Mouse (Mus musculus): ENCODE results near the gene Cxcr5. TPM values are rescaled to one million over a fixed set of nuclear protein-coding genes. Genes with fewer than 3 reads are reported as not detected.

Cxcr5 gene
- polyA plus RNA-seq, 1 experiment from 2014 or later, result 0.09 TPM

DNA sequence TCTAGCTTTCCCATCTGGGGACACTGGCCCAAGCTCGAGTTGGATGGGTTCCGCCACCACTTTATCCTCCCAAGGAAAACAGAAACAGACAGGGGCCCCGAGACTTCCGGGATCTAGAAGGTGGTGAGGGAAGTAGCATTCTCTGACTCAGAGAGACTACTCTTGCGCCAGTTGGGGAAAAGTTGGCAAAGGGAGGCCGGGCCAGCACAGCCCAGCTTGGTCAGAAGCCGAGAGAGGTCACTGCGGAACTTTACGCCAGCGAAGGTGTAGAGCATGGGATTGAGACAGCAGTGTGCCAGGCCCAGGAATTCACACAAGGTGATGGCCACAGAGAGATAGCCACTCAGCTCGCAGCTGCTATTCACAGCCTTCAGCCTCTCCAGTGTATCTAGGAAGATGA lies 48.6 kb downstream of the Cxcr5 start:
- H3K9ac ChIP-seq, result no peak overlapping the region
- H3K27ac ChIP-seq, result peak overlapping the region; percentile 74
- H3K9me3 ChIP-seq, result no peaks in the 10 kb centered on the region
- WGBS, result 87% methylated on average over 11 of the region's 11 CpGs
- no peak overlapping the region for H3K4me2 ChIP-seq (replicated peaks)
- peaks cover 15% of the 10 kb centered on the region for H3K36me3 ChIP-seq
- ATAC-seq (ENCODE audit: low FRiP score, low read depth), result no peak
- no peak overlapping the region for H3K4me3 ChIP-seq
- H3K4me1 ChIP-seq, result peaks cover 52% of the 10 kb centered on the region
- 0 out of 2 replicates have a peak, but pooled peaks cover 3% of the 10 kb centered on the region for H3K27me3 ChIP-seq

DNA sequence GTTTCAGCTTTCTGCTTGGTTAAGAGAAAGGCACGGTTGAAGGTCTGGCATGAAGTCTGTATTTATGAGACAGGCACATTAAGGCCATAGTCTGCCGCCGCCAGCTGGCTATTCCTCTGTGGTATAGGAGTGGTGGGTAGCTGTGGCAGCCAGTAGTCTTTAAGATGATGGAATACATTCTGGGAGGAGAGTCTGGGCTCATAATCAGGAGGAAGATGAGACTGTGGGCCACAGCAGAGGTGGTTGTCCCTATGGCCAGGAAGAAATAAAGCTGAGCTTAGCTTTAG lies 49.0 kb downstream of the Cxcr5 start:
- Histone ChIP-seq H3K4me1 (peaks cover 52% of the 10 kb centered on the region), H3K27me3 (0 out of 2 replicates have a peak, but pooled peaks cover 3% of the 10 kb centered on the region)
- ATAC-seq (ENCODE audit: low FRiP score, low read depth), result no peak

DNA sequence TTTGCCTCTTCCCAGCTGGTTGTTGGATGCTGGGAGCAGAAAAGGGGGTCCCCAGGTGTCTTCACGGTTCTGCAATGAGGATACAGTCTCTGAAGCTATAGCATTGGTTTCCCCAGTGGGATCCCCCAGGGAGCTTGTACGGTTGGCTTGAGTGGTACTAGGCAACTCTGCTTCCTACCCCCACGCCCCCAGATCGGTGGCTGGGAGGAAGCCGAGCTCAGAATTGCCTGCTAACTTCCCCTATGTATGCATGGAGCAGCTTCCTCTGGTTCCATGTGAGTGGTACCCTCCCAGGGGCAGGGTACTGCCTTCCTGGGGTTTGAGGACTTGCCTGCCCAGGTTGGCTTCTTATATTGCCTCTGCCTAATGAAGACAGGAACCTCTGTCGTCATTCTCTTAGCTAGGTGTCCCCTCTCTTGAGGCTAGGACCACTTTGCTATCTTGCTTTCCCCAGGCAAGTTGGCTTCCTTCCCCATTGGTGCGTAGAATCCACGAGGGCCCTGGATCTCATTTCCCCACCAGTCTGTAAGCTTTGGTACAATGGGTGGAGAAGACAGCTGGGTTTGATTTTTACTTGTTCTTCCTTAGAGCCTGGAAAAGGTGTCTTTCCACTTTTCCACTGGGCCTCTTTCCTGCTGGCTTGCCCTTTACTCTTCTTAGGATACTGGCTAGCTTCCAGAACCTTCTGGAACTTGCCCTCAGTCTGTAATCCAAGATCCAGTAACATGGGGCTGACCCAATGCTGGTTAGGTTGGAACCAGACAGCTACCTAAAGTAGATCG lies 49.6 kb downstream of the Cxcr5 start:
- H3K27ac ChIP-seq, result peak overlapping the region; percentile 74; the same call in 1 of the 2 replicates
- no peak overlapping the region for H3K9ac ChIP-seq
- peaks cover 52% of the 10 kb centered on the region for H3K4me1 ChIP-seq
- no peaks in the 10 kb centered on the region for H3K9me3 ChIP-seq
- H3K4me2 ChIP-seq (replicated peaks), result no peak overlapping the region
- no peak for ATAC-seq (ENCODE audit: low FRiP score, low read depth)
- H3K27me3 ChIP-seq, result 0 out of 2 replicates have a peak, but pooled peaks cover 3% of the 10 kb centered on the region
- H3K36me3 ChIP-seq, result peaks cover 25% of the 10 kb centered on the region
- H3K4me3 ChIP-seq, result no peak overlapping the region
- 66% methylated on average over 9 of the region's 9 CpGs for WGBS

More for the DNA sequence above, 49.0 kb downstream of the Cxcr5 start:
- 60% methylated on average over 3 of the region's 3 CpGs for WGBS
- Histone ChIP-seq H3K9ac (no peak overlapping the region), H3K4me2 (replicated peaks) (0 out of 2 replicates have a peak overlapping the region, but pooled peaks have one; percentile 11), H3K4me3 (no peak overlapping the region), H3K27ac (peak overlapping the region; percentile 74), H3K36me3 (peaks cover 19% of the 10 kb centered on the region), H3K9me3 (no peaks in the 10 kb centered on the region)

DNA sequence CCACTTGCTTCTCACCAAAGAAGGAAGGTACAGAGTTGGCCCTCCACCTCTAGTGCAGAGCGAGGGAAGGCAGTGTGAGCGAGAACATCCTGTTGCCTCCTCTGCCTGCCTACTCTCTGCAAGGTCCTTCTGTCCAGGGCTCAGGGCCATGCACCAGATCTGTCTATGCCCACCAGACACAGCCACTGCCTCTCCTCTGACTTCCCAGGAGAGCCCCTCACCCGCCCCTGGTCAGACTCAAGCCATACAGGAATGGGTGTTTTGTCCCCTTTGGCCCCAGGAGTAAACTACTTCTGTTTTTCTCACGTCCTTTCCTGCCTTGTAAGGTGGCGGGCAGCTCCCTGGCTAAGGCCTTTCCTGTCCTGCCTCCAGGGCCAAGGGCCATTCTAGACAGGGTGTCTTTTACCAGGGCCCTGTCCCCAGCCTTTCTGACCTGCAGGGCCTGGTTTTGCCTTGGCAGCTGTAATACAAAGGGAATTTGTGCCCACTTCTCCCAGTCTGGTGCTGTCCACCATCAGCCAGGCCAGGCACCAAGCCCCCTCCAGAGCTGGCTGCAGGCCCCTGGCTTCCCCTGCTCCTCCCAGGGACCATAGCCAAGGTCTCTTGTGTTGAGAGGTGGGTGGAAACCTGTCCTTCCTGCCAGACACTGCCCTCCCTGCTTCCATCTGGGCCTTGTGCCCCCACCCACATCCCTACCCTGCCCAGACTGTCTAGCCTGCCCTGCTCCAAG lies 50.6 kb downstream of the Cxcr5 start:
- Histone ChIP-seq H3K27me3 (0 out of 2 replicates have a peak, but pooled peaks cover 3% of the 10 kb centered on the region), H3K9me3 (no peaks in the 10 kb centered on the region), H3K4me2 (replicated peaks) (no peak overlapping the region), H3K4me1 (peaks cover 53% of the 10 kb centered on the region), H3K27ac (no peak overlapping the region), H3K36me3 (peaks cover 35% of the 10 kb centered on the region), H3K9ac (no peak overlapping the region), H3K4me3 (no peak overlapping the region)
- 63% methylated on average over 5 of the region's 5 CpGs for WGBS
- no peak; the same call in 1 of the 2 replicates for ATAC-seq (ENCODE audit: low FRiP score, low read depth)

DNA sequence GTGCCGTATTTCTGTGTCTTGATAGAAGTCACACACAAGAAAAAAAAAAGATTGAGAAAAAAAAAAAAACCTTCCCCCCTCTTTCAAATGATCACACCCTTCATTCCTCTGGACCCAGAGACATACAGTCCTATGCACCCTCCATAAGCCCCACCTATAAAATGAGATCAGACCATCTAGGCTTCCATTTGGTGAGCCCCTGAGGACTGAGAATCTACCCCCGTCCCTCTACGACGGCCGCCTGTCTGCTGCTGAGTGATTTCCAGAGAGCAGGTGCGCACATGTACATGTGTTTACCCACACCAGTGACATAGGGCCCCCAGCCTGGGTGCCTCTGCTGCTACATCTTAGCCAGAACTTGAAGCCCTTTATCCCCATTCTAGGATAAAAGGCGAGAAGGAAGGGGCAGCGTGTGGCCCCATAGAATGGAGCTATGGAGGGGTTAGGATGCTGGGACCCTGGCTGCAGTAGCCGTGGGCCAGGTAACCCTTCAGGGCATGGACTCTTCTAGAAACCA lies 51.3 kb downstream of the Cxcr5 start:
- Histone ChIP-seq H3K27me3 (0 out of 2 replicates have a peak, but pooled peaks cover 3% of the 10 kb centered on the region), H3K27ac (peak overlapping the region; percentile 74; the same call in 1 of the 2 replicates), H3K4me2 (replicated peaks) (peak overlapping the region; percentile 60), H3K4me3 (no peak overlapping the region), H3K36me3 (peaks cover 42% of the 10 kb centered on the region), H3K4me1 (peaks cover 59% of the 10 kb centered on the region), H3K9ac (no peak overlapping the region), H3K9me3 (no peaks in the 10 kb centered on the region)
- WGBS, result 35% methylated on average over 9 of the region's 9 CpGs
- peak; percentile 25; the same call in 1 of the 2 replicates for ATAC-seq (ENCODE audit: low FRiP score, low read depth)

DNA sequence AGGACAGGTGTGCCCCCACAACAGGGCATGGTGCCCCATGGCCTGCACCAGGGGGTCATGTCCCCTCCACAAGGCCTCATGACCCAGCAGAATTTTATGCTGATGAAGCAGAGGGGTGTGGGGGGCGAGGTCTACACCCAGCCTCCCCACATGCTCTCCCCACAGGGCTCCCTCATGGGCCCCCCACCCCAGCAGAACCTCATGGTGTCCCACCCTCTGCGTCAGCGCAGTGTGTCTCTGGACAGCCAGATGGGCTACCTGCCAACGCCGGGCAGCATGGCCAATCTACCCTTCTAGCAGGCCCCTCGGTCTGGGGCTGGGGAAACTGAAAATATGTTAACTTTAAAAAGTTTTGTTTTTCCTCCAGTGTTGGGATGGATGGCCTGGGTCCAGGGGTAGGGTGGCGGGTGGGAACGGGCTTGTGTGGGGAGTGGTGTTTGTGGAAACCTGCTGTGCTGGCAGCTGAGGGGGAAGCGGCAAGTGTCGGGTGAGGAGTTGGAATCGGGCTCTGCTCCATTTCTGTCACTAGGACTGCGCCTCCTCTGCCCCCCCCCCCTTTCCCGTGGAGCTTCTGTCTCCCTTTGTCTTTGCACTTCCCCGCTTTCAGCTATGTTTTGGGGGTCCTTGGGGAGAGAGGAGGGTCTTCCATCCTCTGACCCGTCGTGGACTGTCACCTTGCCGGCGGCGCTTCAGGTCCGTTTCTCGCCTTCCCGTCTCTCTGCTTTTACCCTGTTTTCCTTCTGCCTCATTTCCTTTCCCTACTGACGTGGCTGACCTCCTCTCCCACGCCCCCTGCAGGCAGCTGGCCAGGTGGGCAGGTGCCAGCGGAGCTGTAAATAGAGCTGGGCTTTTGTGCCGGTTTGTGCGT lies 52.0 kb downstream of the Cxcr5 start:
- WGBS, result 10% methylated on average over 24 of the region's 27 CpGs
- H3K9me3 ChIP-seq, result no peaks in the 10 kb centered on the region
- H3K9ac ChIP-seq, result peak overlapping the region; percentile 56
- H3K4me3 ChIP-seq, result peak overlapping the region; percentile 30
- peak overlapping the region; percentile 60 for H3K4me2 ChIP-seq (replicated peaks)
- peaks cover 49% of the 10 kb centered on the region for H3K36me3 ChIP-seq
- peak; percentile 26; the same call in 1 of the 2 replicates for ATAC-seq (ENCODE audit: low FRiP score, low read depth)
- peak overlapping the region; percentile 74 for H3K27ac ChIP-seq
- H3K4me1 ChIP-seq, result peaks cover 63% of the 10 kb centered on the region
- H3K27me3 ChIP-seq, result 0 out of 2 replicates have a peak, but pooled peaks cover 3% of the 10 kb centered on the region

DNA sequence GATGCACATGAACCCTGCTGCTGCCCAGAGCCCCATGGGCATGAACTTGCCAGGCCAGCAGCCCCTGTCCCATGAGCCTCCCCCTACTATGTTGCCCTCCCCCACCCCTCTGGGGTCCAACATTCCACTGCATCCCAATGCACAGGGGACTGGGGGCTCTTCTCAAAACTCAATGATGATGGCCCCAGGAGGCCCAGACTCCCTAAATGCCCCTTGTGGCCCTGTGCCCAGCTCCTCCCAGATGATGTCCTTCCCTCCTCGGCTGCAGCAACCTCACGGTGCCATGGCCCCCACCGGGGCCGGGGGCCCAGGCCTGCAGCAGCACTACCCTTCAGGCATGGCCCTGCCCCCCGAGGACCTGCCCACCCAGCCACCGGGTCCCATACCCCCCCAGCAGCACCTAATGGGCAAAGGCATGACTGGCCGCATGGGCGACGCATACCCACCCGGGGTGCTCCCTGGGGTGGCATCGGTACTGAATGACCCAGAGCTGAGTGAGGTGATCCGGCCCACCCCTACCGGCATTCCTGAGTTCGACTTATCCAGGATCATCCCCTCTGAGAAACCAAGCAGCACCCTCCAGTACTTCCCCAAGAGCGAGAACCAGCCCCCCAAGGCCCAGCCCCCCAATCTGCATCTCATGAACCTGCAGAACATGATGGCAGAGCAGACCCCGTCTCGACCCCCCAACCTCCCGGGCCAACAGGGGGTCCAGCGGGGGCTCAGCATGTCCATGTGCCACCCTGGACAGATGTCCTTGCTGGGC lies 52.8 kb downstream of the Cxcr5 start:
- H3K9ac ChIP-seq, result peak overlapping the region; percentile 56
- WGBS, result 84% methylated on average over 19 of the region's 19 CpGs
- peak overlapping the region; percentile 60 for H3K4me2 ChIP-seq (replicated peaks)
- peak overlapping the region; percentile 74 for H3K27ac ChIP-seq
- peaks cover 57% of the 10 kb centered on the region for H3K36me3 ChIP-seq
- H3K27me3 ChIP-seq, result 0 out of 2 replicates have a peak, but pooled peaks cover 3% of the 10 kb centered on the region
- no peak overlapping the region for H3K4me3 ChIP-seq
- H3K4me1 ChIP-seq, result peaks cover 63% of the 10 kb centered on the region
- H3K9me3 ChIP-seq, result no peaks in the 10 kb centered on the region
- ATAC-seq (ENCODE audit: low FRiP score, low read depth), result no peak

DNA sequence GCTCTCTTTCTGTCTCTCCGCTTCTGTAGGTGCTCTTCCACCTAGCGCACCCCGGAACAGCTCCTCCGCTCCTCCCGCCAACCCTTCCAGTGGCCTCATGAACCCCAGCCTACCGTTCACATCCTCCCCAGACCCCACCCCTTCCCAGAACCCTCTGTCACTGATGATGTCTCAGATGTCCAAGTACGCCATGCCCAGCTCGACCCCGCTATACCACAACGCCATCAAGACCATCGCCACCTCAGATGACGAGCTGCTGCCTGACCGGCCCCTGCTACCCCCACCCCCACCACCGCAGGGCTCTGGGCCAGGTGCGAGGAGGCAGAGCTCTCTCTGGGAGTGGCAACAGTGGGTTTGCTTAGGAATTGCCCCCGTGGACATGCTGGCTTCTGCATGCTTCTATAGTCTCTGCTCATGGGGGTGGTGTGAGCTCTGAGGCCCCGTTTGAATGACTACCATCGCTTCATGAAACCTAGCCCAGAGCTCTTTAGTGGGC lies 53.5 kb downstream of the Cxcr5 start:
- no peak overlapping the region for H3K4me3 ChIP-seq
- H3K4me1 ChIP-seq, result peaks cover 60% of the 10 kb centered on the region
- H3K9ac ChIP-seq, result no peak overlapping the region
- H3K27ac ChIP-seq, result no peak overlapping the region
- 83% methylated on average over 18 of the region's 18 CpGs for WGBS
- no peak for ATAC-seq (ENCODE audit: low FRiP score, low read depth)
- H3K4me2 ChIP-seq (replicated peaks), result no peak overlapping the region
- H3K36me3 ChIP-seq, result peaks cover 64% of the 10 kb centered on the region
- H3K9me3 ChIP-seq, result no peaks in the 10 kb centered on the region
- H3K27me3 ChIP-seq, result 0 out of 2 replicates have a peak, but pooled peaks cover 3% of the 10 kb centered on the region

DNA sequence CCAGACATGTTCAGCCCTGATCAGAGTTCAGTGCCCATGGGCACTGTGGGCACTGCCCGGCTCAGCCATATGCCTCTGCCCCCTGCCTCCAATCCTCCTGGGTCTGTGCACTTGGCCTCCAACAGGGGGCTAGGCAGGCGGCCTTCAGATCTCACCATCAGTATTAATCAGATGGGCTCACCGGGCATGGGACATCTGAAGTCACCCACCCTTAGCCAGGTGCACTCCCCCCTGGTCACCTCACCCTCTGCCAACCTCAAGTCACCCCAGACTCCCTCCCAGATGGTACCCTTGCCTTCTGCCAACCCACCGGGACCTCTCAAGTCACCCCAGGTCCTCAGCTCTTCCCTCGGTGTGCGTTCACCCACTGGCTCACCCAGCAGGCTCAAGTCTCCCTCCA lies 54.3 kb downstream of the Cxcr5 start:
- Histone ChIP-seq H3K27ac (no peak overlapping the region), H3K4me3 (no peak overlapping the region), H3K9ac (no peak overlapping the region), H3K9me3 (no peaks in the 10 kb centered on the region), H3K27me3 (0 out of 2 replicates have a peak, but pooled peaks cover 3% of the 10 kb centered on the region), H3K36me3 (peaks cover 72% of the 10 kb centered on the region), H3K4me2 (replicated peaks) (no peak overlapping the region), H3K4me1 (peaks cover 53% of the 10 kb centered on the region)
- no peak for ATAC-seq (ENCODE audit: low FRiP score, low read depth)
- WGBS, result 92% methylated on average over 6 of the region's 6 CpGs

DNA sequence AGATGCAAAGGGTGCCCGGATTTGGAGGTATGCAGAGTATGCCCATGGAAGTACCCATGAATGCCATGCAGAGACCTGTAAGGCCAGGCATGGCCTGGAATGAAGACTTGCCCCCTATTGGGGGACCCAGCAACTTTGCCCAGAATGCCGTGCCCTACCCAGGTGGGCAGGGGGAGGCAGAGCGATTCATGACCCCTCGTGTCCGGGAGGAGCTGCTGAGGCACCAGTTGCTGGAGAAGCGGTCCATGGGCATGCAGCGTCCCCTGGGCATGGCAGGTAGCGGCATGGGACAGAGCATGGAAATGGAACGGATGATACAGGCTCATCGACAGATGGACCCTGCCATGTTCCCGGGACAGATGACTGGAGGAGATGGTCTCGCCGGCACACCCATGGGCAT lies 55.1 kb downstream of the Cxcr5 start:
- Histone ChIP-seq H3K9ac (no peak overlapping the region), H3K9me3 (no peaks in the 10 kb centered on the region), H3K4me1 (peaks cover 53% of the 10 kb centered on the region), H3K36me3 (peaks cover 78% of the 10 kb centered on the region), H3K27me3 (0 out of 2 replicates have a peak, but pooled peaks cover 3% of the 10 kb centered on the region), H3K4me3 (no peak overlapping the region), H3K27ac (no peak overlapping the region), H3K4me2 (replicated peaks) (no peak overlapping the region)
- ATAC-seq (ENCODE audit: low FRiP score, low read depth), result no peak
- WGBS, result 94% methylated on average over 13 of the region's 13 CpGs
